Mouse (Mus musculus) megakaryocyte, embryonic 14.5 days (primary cell): ENCODE measurements around the gene Rccd1.

Experiments
- FLI1 ChIP-seq: IDR thresholded peaks from 2 replicates; pipeline ENCODE4 v1.6.1; 2012; ENCODE audit warnings: low read length, inconsistent platforms, mixed read lengths
- GATA1 ChIP-seq: IDR thresholded peaks from 3 replicates; pipeline ENCODE4 v1.6.1; 2012; ENCODE audit warnings: mixed read lengths, low read length, inconsistent platforms, borderline replicate concordance

DNA sequence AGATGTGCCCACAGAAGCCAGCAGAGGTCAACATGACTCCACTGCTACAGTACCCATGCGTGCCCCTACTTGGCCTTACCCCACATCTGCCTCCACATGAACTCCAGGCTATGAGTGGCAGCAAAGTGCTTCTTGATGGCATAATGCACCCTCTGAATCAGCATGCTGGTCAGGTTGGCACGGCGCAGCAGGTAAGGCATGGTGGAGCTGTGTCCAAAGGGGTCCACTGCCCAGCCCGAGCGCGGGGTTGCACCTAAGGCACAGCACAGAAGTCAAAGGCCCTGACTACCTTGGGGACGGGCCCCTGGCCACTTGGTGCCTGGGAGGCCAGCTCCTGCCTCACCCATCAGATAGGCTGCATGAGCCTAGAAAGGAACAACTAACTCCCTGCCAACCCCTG, 43.0 kb upstream of the Rccd1 start:
- TF ChIP-seq GATA1 (no peak), FLI1 (no peak)
